Mouse (Mus musculus): ENCODE measurements around the gene Blvrb. TPM values are rescaled to one million over a fixed set of nuclear protein-coding genes. Genes with fewer than 3 reads are reported as not detected.
"Not testable (repeated sequence)": the region's sequence is repeated elsewhere in the genome, so short reads cannot be mapped to it uniquely, and the experiment has no call there.

The Blvrb gene
- polyA plus RNA-seq, 1 experiment from 2014 or later, result 133 TPM

- Histone ChIP-seq H3K9ac (peak overlapping the region; percentile 81), H3K4me2 (peak overlapping the region; percentile 79), H3K36me3 (peaks cover 9% of the 10 kb centered on the region; the same call in 1 of the 2 replicates), H3K4me3 (replicated peaks) (peak overlapping the region; percentile 79), H3K27me3 (replicated peaks) (no peaks in the 10 kb centered on the region), H3K9me3 (no peaks in the 10 kb centered on the region), H3K27ac (peak overlapping the region; percentile 99), H3K4me1 (peaks cover 33% of the 10 kb centered on the region)
- WGBS, result 2% methylated on average over 13 of the region's 13 CpGs
- ATAC-seq (ENCODE audit: insufficient read depth, low FRiP score, low read depth), result no peak
Observed at GRCm38 (mm10) chr7:27487740-27488268, 40.0 kb downstream of the Blvrb start.

- H3K9me3 ChIP-seq, result no peaks in the 10 kb centered on the region
- no peak overlapping the region for H3K4me3 ChIP-seq (replicated peaks)
- H3K4me1 ChIP-seq, result peaks cover 33% of the 10 kb centered on the region
- H3K27me3 ChIP-seq (replicated peaks), result no peaks in the 10 kb centered on the region
- H3K27ac ChIP-seq, result peak overlapping the region; percentile 95; the same call in 1 of the 2 replicates
- no peak overlapping the region; the same call in 1 of the 2 replicates for H3K4me2 ChIP-seq
- H3K9ac ChIP-seq, result no peak overlapping the region
- ATAC-seq (ENCODE audit: insufficient read depth, low FRiP score, low read depth), result no peak
- H3K36me3 ChIP-seq, result peaks cover 9% of the 10 kb centered on the region; the same call in 1 of the 2 replicates
- WGBS, result 89% methylated on average over 25 of the region's 25 CpGs
Observed at GRCm38 (mm10) chr7:27489270-27489869, 41.6 kb downstream of the Blvrb start.

GRCm38 (mm10) chr7:27490227-27490542 is 42.4 kb downstream of the Blvrb start:
- H3K4me1 ChIP-seq, result peaks cover 33% of the 10 kb centered on the region
- H3K27me3 ChIP-seq (replicated peaks), result no peaks in the 10 kb centered on the region
- H3K9ac ChIP-seq, result peak overlapping the region; percentile 37; the same call in 1 of the 2 replicates
- H3K9me3 ChIP-seq, result no peaks in the 10 kb centered on the region
- peak overlapping the region; percentile 95 for H3K27ac ChIP-seq
- peaks cover 9% of the 10 kb centered on the region; the same call in 1 of the 2 replicates for H3K36me3 ChIP-seq
- WGBS, result 23% methylated on average over 4 of the region's 4 CpGs
- no peak for ATAC-seq (ENCODE audit: insufficient read depth, low FRiP score, low read depth)
- peak overlapping the region; percentile 66 for H3K4me2 ChIP-seq
- peak overlapping the region; percentile 41 for H3K4me3 ChIP-seq (replicated peaks)

GRCm38 (mm10) chr7:27490543-27491329 is 43.0 kb downstream of the Blvrb start:
- peak overlapping the region; percentile 66 for H3K4me2 ChIP-seq
- H3K27ac ChIP-seq, result peak overlapping the region; percentile 95
- peak overlapping the region; percentile 37; the same call in 1 of the 2 replicates for H3K9ac ChIP-seq
- peaks cover 9% of the 10 kb centered on the region; the same call in 1 of the 2 replicates for H3K36me3 ChIP-seq
- peak overlapping the region; percentile 41 for H3K4me3 ChIP-seq (replicated peaks)
- peaks cover 33% of the 10 kb centered on the region for H3K4me1 ChIP-seq
- peak; percentile 84 for ATAC-seq (ENCODE audit: insufficient read depth, low FRiP score, low read depth)
- H3K27me3 ChIP-seq (replicated peaks), result no peaks in the 10 kb centered on the region
- no peaks in the 10 kb centered on the region for H3K9me3 ChIP-seq
- under 1% methylated on average over 30 of the region's 33 CpGs for WGBS

- H3K9ac ChIP-seq, result no peak overlapping the region
- WGBS, result 71% methylated on average over 7 of the region's 7 CpGs
- no peak overlapping the region for H3K4me2 ChIP-seq
Observed at GRCm38 (mm10) chr7:27491856-27492255, 44.1 kb downstream of the Blvrb start.

GRCm38 (mm10) chr7:27493022-27493421 is 45.2 kb downstream of the Blvrb start:
- Histone ChIP-seq H3K27ac (no peak overlapping the region), H3K36me3 (peaks cover 9% of the 10 kb centered on the region; the same call in 1 of the 2 replicates)
- ATAC-seq (ENCODE audit: insufficient read depth, low FRiP score, low read depth), result no peak

More at GRCm38 (mm10) chr7:27491856-27492255, 44.1 kb downstream of the Blvrb start:
- Histone ChIP-seq H3K36me3 (peaks cover 9% of the 10 kb centered on the region; the same call in 1 of the 2 replicates), H3K9me3 (no peaks in the 10 kb centered on the region), H3K27ac (peak overlapping the region; percentile 52; the same call in 1 of the 2 replicates), H3K4me1 (peaks cover 33% of the 10 kb centered on the region), H3K27me3 (replicated peaks) (no peaks in the 10 kb centered on the region), H3K4me3 (replicated peaks) (no peak overlapping the region)
- ATAC-seq (ENCODE audit: insufficient read depth, low FRiP score, low read depth), result no peak

GRCm38 (mm10) chr7:27493450-27493849 is 45.7 kb downstream of the Blvrb start:
- Histone ChIP-seq H3K4me2 (no peak overlapping the region), H3K36me3 (peaks cover 9% of the 10 kb centered on the region; the same call in 1 of the 2 replicates), H3K9ac (no peak overlapping the region), H3K4me1 (peaks cover 29% of the 10 kb centered on the region), H3K27me3 (replicated peaks) (no peaks in the 10 kb centered on the region), H3K27ac (no peak overlapping the region), H3K4me3 (replicated peaks) (no peak overlapping the region), H3K9me3 (no peaks in the 10 kb centered on the region)
- ATAC-seq (ENCODE audit: insufficient read depth, low FRiP score, low read depth), result no peak
- 84% methylated on average over 5 of the region's 5 CpGs for WGBS

More at GRCm38 (mm10) chr7:27493022-27493421, 45.2 kb downstream of the Blvrb start:
- WGBS, result 52% methylated on average over 3 of the region's 3 CpGs
- H3K27me3 ChIP-seq (replicated peaks), result no peaks in the 10 kb centered on the region
- no peaks in the 10 kb centered on the region for H3K9me3 ChIP-seq
- H3K4me2 ChIP-seq, result no peak overlapping the region
- peaks cover 33% of the 10 kb centered on the region for H3K4me1 ChIP-seq
- no peak overlapping the region for H3K4me3 ChIP-seq (replicated peaks)
- H3K9ac ChIP-seq, result no peak overlapping the region

GRCm38 (mm10) chr7:27494659-27495367 is 47.0 kb downstream of the Blvrb start:
- H3K27ac ChIP-seq; H3K9ac ChIP-seq; H3K27me3 ChIP-seq (replicated peaks); ATAC-seq (ENCODE audit: insufficient read depth, low FRiP score, low read depth); H3K4me3 ChIP-seq (replicated peaks); H3K36me3 ChIP-seq; H3K4me2 ChIP-seq; H3K9me3 ChIP-seq: not testable (repeated sequence)
- peaks cover 18% of the 10 kb centered on the region for H3K4me1 ChIP-seq
- 90% methylated on average over 9 of the region's 9 CpGs for WGBS

- no peak for ATAC-seq (ENCODE audit: insufficient read depth, low FRiP score, low read depth)
- no peak within 1 kb of the TSS for H3K4me3 ChIP-seq (replicated peaks)
- no peak within 1 kb of the TSS for H3K27ac ChIP-seq
- WGBS, result 26% methylated on average over 3 of the region's 3 CpGs
- H3K27me3 ChIP-seq (replicated peaks), result no peaks in the 10 kb centered on the region
- no peaks in the 10 kb centered on the region for H3K36me3 ChIP-seq
- H3K9ac ChIP-seq, result no peak within 1 kb of the TSS
- no peak within 1 kb of the TSS for H3K4me2 ChIP-seq
- no peaks in the 10 kb centered on the region for H3K4me1 ChIP-seq
- no peaks in the 10 kb centered on the region for H3K9me3 ChIP-seq
Observed at GRCm38 (mm10) chr7:27499036-27499435, 51.3 kb downstream of the Blvrb start, which contains the start of gene Prx. Gene Prx (plus strand): TSS chr7:27499324.

GRCm38 (mm10) chr7:27501620-27502019 is 53.8 kb downstream of the Blvrb start:
- H3K27me3 ChIP-seq (replicated peaks), result no peaks in the 10 kb centered on the region
- H3K9me3 ChIP-seq, result no peaks in the 10 kb centered on the region
- no peaks in the 10 kb centered on the region for H3K36me3 ChIP-seq
- no peak for ATAC-seq (ENCODE audit: insufficient read depth, low FRiP score, low read depth)
- H3K4me2 ChIP-seq, result no peak overlapping the region
- peaks cover 5% of the 10 kb centered on the region for H3K4me1 ChIP-seq
- peak overlapping the region; percentile 31; the same call in 1 of the 2 replicates for H3K27ac ChIP-seq
- WGBS, result 57% methylated on average over 4 of the region's 4 CpGs
- H3K4me3 ChIP-seq (replicated peaks), result no peak overlapping the region
- no peak overlapping the region for H3K9ac ChIP-seq

- no peaks in the 10 kb centered on the region for H3K27me3 ChIP-seq (replicated peaks)
- no peak for ATAC-seq (ENCODE audit: insufficient read depth, low FRiP score, low read depth)
- H3K4me2 ChIP-seq, result peak overlapping the region; percentile 68
- H3K4me3 ChIP-seq (replicated peaks), result peak overlapping the region; percentile 58
- no peak overlapping the region for H3K9ac ChIP-seq
- H3K4me1 ChIP-seq, result peaks cover 13% of the 10 kb centered on the region
- 33% methylated on average over 9 of the region's 9 CpGs for WGBS
- H3K36me3 ChIP-seq, result no peaks in the 10 kb centered on the region
- no peaks in the 10 kb centered on the region for H3K9me3 ChIP-seq
- H3K27ac ChIP-seq, result peak overlapping the region; percentile 100
Observed at GRCm38 (mm10) chr7:27506765-27507370, 59.1 kb downstream of the Blvrb start.

All from stomach, embryonic 15.5 days (tissue).